Comparison of ENCODE assay signal across 9 mouse cellular contexts in the genomic region with DNA sequence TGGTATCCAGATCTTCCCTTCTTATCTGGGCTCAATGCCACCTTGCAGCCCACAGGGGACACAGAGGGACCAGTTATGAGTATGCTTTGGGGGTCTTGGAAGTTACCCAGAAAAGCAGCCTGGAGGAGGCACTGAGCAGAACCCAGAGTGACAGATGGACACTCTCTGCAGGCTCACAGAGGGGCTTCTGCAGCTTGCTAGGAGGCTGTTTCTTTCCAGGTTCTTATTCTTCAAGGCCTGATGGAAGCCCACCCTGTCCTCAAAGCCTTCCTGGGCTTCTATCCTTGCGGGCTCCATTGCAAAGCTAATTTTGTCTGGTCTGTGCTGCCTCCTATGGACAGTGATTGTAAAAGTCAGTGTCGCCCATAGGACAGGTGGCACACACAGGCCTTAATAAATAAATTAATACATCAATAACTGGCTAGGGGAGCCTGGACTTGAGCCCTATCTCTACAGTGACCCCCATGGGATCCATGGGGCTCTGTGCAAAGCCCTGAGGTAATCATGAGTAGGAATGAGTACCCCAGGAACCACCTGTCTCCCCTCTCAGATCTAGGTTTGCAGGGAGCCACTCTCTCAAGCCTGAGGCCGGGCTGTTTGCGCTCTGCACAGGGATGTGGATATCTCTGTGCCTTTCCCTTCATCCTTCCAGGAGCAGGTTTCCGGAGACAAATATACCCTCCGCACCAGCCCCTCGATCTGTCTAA.
DNase-seq lines count a peak whose midpoint lies in the region; ATAC-seq lines count a peak whose summit lies in the region.
"Had no signal": no experiment of that assay in that cellular context is flagged by ENCODE, and none has a peak within 500 bp of the region (broad histone marks: within the 10 kb centered on the region; RNA-seq: fewer than 3 reads in every experiment).

No protein-coding gene starts in this region.

- peak; percentile 35 for DNase-seq in neural tube, embryonic 11.5 days (ENCODE audit: low spot score)
- DNase-seq in neural tube, embryonic 10.5 days (ENCODE audit: extremely low spot score, low spot score), result no peak
- no peak for DNase-seq in midbrain, embryonic 11.5 days (ENCODE audit: low spot score, missing footprints)
- DNase-seq in thymus, postnatal 25 days, result no peak
- no peak for DNase-seq in kidney, adult 8-10 months
- DNase-seq in layer of hippocampus, postnatal 36 days, result no peak

- no peak overlapping the region for H3K9ac ChIP-seq in neural tube, embryonic 11.5 days (ENCODE audit: low read length)
- peak overlapping the region; percentile 3; the same call in 1 of the 2 replicates for H3K9ac ChIP-seq in forebrain, embryonic 13.5 days
- no peak overlapping the region for H3K9ac ChIP-seq in midbrain, embryonic 11.5 days (ENCODE audit: low read length)

- ATAC-seq in neural tube, embryonic 11.5 days (ENCODE audit: insufficient read depth, low FRiP score, low TSS enrichment), result no peak
- peak; percentile 66 for ATAC-seq in forebrain, embryonic 13.5 days
- ATAC-seq in midbrain, embryonic 11.5 days (ENCODE audit: low FRiP score), result peak; percentile 50; the same call in 1 of the 2 replicates
- no peak for ATAC-seq in megakaryocyte progenitor cell, adult 5-6 weeks (replicated peaks; ENCODE audit: poor library complexity)

- H3K36me3 ChIP-seq in neural tube, embryonic 11.5 days (ENCODE audit: control insufficient read depth, insufficient read depth, low read length), result no peaks in the 10 kb centered on the region
- no peaks in the 10 kb centered on the region for H3K36me3 ChIP-seq in forebrain, embryonic 13.5 days (ENCODE audit: poor library complexity, severe bottlenecking)
- no peaks in the 10 kb centered on the region for H3K36me3 ChIP-seq in midbrain, embryonic 11.5 days (ENCODE audit: control insufficient read depth, insufficient read depth, low read length)
- H3K36me3 ChIP-seq: G1E had no signal

- H3K27ac ChIP-seq in neural tube, embryonic 11.5 days (ENCODE audit: low read depth, low read length), result peak overlapping the region; percentile 9; the same call in 1 of the 2 replicates
- peak overlapping the region; percentile 84 for H3K27ac ChIP-seq in forebrain, embryonic 13.5 days
- peak overlapping the region; percentile 45 for H3K27ac ChIP-seq in midbrain, embryonic 11.5 days (ENCODE audit: low read depth, low read length)

- no peak overlapping the region for H3K4me3 ChIP-seq in neural tube, embryonic 11.5 days (ENCODE audit: low read depth, low read length)
- no peak overlapping the region for H3K4me3 ChIP-seq in forebrain, embryonic 13.5 days
- no peak overlapping the region for H3K4me3 ChIP-seq in midbrain, embryonic 11.5 days (ENCODE audit: low read depth, low read length)

- H3K4me1 ChIP-seq in neural tube, embryonic 11.5 days (ENCODE audit: control insufficient read depth, insufficient read depth, low read length), result 0 out of 2 replicates have a peak, but pooled peaks cover 3% of the 10 kb centered on the region
- peaks cover 49% of the 10 kb centered on the region for H3K4me1 ChIP-seq in forebrain, embryonic 13.5 days
- H3K4me1 ChIP-seq in midbrain, embryonic 11.5 days (ENCODE audit: control insufficient read depth, insufficient read depth, low read length), result peaks cover 2% of the 10 kb centered on the region; the same call in 1 of the 2 replicates

- H3K9me3 ChIP-seq in neural tube, embryonic 11.5 days (ENCODE audit: control insufficient read depth, low read length), result no peaks in the 10 kb centered on the region
- H3K9me3 ChIP-seq in forebrain, embryonic 13.5 days (replicated peaks), result no peaks in the 10 kb centered on the region
- H3K9me3 ChIP-seq in midbrain, embryonic 11.5 days (ENCODE audit: control insufficient read depth, low read length), result no peaks in the 10 kb centered on the region

- WGBS in neural tube, embryonic 11.5 days, result 67% methylated on average over 7 of the region's 7 CpGs
- 45% methylated on average over 7 of the region's 7 CpGs for WGBS in forebrain, embryonic 13.5 days
- WGBS in midbrain, embryonic 11.5 days, result 79% methylated on average over 7 of the region's 7 CpGs

- H3K27me3 ChIP-seq in neural tube, embryonic 11.5 days (ENCODE audit: control insufficient read depth, insufficient read depth, low read length), result no peaks in the 10 kb centered on the region
- no peaks in the 10 kb centered on the region for H3K27me3 ChIP-seq in forebrain, embryonic 13.5 days
- H3K27me3 ChIP-seq in midbrain, embryonic 11.5 days (ENCODE audit: control insufficient read depth, insufficient read depth, low read length), result no peaks in the 10 kb centered on the region

- H3K4me2 ChIP-seq in neural tube, embryonic 11.5 days (ENCODE audit: low read depth), result no peak overlapping the region
- H3K4me2 ChIP-seq in forebrain, embryonic 13.5 days, result peak overlapping the region; percentile 9; the same call in 1 of the 2 replicates
- no peak overlapping the region for H3K4me2 ChIP-seq in midbrain, embryonic 11.5 days

Comparison
In these comparisons a context has a peak if more than half of its experiments do, and no peak if none do; other contexts are left out.
1. ATAC-seq: peak in forebrain, embryonic 13.5 days (single experiment) and midbrain, embryonic 11.5 days (single experiment); none in neural tube, embryonic 11.5 days (single experiment) and megakaryocyte progenitor cell, adult 5-6 weeks (single experiment).
2. H3K27ac ChIP-seq: peak in every context shown above with its lines; median percentile 84 in forebrain, embryonic 13.5 days; 45 in midbrain, embryonic 11.5 days; 9 in neural tube, embryonic 11.5 days.